Mouse (Mus musculus): ENCODE data around the gene Hmgn2. TPM values are rescaled to one million over a fixed set of nuclear protein-coding genes. Genes with fewer than 3 reads are reported as not detected.

Hmgn2 gene
- polyA plus RNA-seq (2015; fragmentation: Nextera tagmentation; extraction: Ambion mirVana): 2,436 and 2,511 TPM in 2 replicates

- Histone ChIP-seq H3K27me3 (ENCODE audit: insufficient read depth, low read length) (no peaks in the 10 kb centered on the region), H3K27ac (ENCODE audit: low read length) (peak within 1 kb of the TSS; percentile 99), H3K9me3 (ENCODE audit: low read length) (no peaks in the 10 kb centered on the region), H3K9ac (replicated peaks; ENCODE audit: low read length) (peak within 1 kb of the TSS; percentile 98), H3K4me2 (replicated peaks; ENCODE audit: low read depth, low read length) (peak within 1 kb of the TSS; percentile 84), H3K4me3 (ENCODE audit: low read length) (peak within 1 kb of the TSS; percentile 75), H3K4me1 (ENCODE audit: insufficient read depth, low read length) (peaks cover 32% of the 10 kb centered on the region), H3K36me3 (ENCODE audit: insufficient read depth, low read length) (peaks cover 33% of the 10 kb centered on the region)
- ATAC-seq (ENCODE audit: low FRiP score, low TSS enrichment): peak; percentile 79
- under 1% methylated on average over 42 of the region's 42 CpGs for WGBS
Observed at GRCm38 (mm10) chr4:133968150-133968921, at the start of gene Hmgn2. TSS of gene Hmgn2 (minus strand) at chr4:133968650.

GRCm38 (mm10) chr4:134017201-134017865, 48.9 kb upstream of the Hmgn2 start:
- Histone ChIP-seq H3K4me1 (ENCODE audit: insufficient read depth, low read length) (peaks cover 35% of the 10 kb centered on the region), H3K9me3 (ENCODE audit: low read length) (no peaks in the 10 kb centered on the region), H3K4me2 (replicated peaks; ENCODE audit: low read depth, low read length) (peak overlapping the region; percentile 40), H3K4me3 (ENCODE audit: low read length) (peak overlapping the region; percentile 26), H3K36me3 (ENCODE audit: insufficient read depth, low read length) (no peaks in the 10 kb centered on the region), H3K9ac (replicated peaks; ENCODE audit: low read length) (no peak overlapping the region), H3K27ac (ENCODE audit: low read length) (no peak overlapping the region), H3K27me3 (ENCODE audit: insufficient read depth, low read length) (peaks cover 36% of the 10 kb centered on the region)
- ATAC-seq (ENCODE audit: low FRiP score, low TSS enrichment): 0 out of 2 replicates have a peak, but pooled peaks have one; percentile 35
- 2% methylated on average over 21 of the region's 21 CpGs for WGBS

GRCm38 (mm10) chr4:134016767-134017166, 48.3 kb upstream of the Hmgn2 start:
- Histone ChIP-seq H3K4me2 (replicated peaks; ENCODE audit: low read depth, low read length) (no peak overlapping the region), H3K9ac (replicated peaks; ENCODE audit: low read length) (no peak overlapping the region), H3K9me3 (ENCODE audit: low read length) (no peaks in the 10 kb centered on the region), H3K4me3 (ENCODE audit: low read length) (no peak overlapping the region), H3K27me3 (ENCODE audit: insufficient read depth, low read length) (peaks cover 36% of the 10 kb centered on the region), H3K36me3 (ENCODE audit: insufficient read depth, low read length) (no peaks in the 10 kb centered on the region), H3K4me1 (ENCODE audit: insufficient read depth, low read length) (peaks cover 40% of the 10 kb centered on the region), H3K27ac (ENCODE audit: low read length) (no peak overlapping the region)
- WGBS: 4% methylated on average over 8 of the region's 8 CpGs
- no peak for ATAC-seq (ENCODE audit: low FRiP score, low TSS enrichment)

- ATAC-seq (ENCODE audit: low FRiP score, low TSS enrichment): no peak
- WGBS: 12% methylated on average over 7 of the region's 7 CpGs
Observed at GRCm38 (mm10) chr4:134016208-134016607, 47.8 kb upstream of the Hmgn2 start.

GRCm38 (mm10) chr4:134012858-134013528, 44.5 kb upstream of the Hmgn2 start:
- Histone ChIP-seq H3K4me2 (replicated peaks; ENCODE audit: low read depth, low read length) (no peak overlapping the region), H3K9ac (replicated peaks; ENCODE audit: low read length) (no peak overlapping the region), H3K4me3 (ENCODE audit: low read length) (no peak overlapping the region), H3K27ac (ENCODE audit: low read length) (no peak overlapping the region), H3K4me1 (ENCODE audit: insufficient read depth, low read length) (peaks cover 27% of the 10 kb centered on the region), H3K36me3 (ENCODE audit: insufficient read depth, low read length) (no peaks in the 10 kb centered on the region), H3K9me3 (ENCODE audit: low read length) (no peaks in the 10 kb centered on the region), H3K27me3 (ENCODE audit: insufficient read depth, low read length) (peaks cover 18% of the 10 kb centered on the region)
- 41% methylated on average over 12 of the region's 12 CpGs for WGBS
- ATAC-seq (ENCODE audit: low FRiP score, low TSS enrichment): no peak

More at GRCm38 (mm10) chr4:134016208-134016607, 47.8 kb upstream of the Hmgn2 start:
- peaks cover 42% of the 10 kb centered on the region for H3K4me1 ChIP-seq (ENCODE audit: insufficient read depth, low read length)
- H3K9me3 ChIP-seq (ENCODE audit: low read length): no peaks in the 10 kb centered on the region
- no peak overlapping the region for H3K27ac ChIP-seq (ENCODE audit: low read length)
- no peak overlapping the region for H3K9ac ChIP-seq (replicated peaks; ENCODE audit: low read length)
- no peaks in the 10 kb centered on the region for H3K36me3 ChIP-seq (ENCODE audit: insufficient read depth, low read length)
- no peak overlapping the region for H3K4me3 ChIP-seq (ENCODE audit: low read length)
- H3K4me2 ChIP-seq (replicated peaks; ENCODE audit: low read depth, low read length): no peak overlapping the region
- peaks cover 36% of the 10 kb centered on the region for H3K27me3 ChIP-seq (ENCODE audit: insufficient read depth, low read length)

GRCm38 (mm10) chr4:134011450-134012414, 43.3 kb upstream of the Hmgn2 start:
- 18% methylated on average over 16 of the region's 16 CpGs for WGBS
- H3K36me3 ChIP-seq (ENCODE audit: insufficient read depth, low read length): no peaks in the 10 kb centered on the region
- H3K4me1 ChIP-seq (ENCODE audit: insufficient read depth, low read length): peaks cover 14% of the 10 kb centered on the region
- no peak overlapping the region for H3K4me2 ChIP-seq (replicated peaks; ENCODE audit: low read depth, low read length)
- no peak overlapping the region for H3K9ac ChIP-seq (replicated peaks; ENCODE audit: low read length)
- no peaks in the 10 kb centered on the region for H3K9me3 ChIP-seq (ENCODE audit: low read length)
- 0 out of 2 replicates have a peak overlapping the region, but pooled peaks have one; percentile 49 for H3K27ac ChIP-seq (ENCODE audit: low read length)
- peak; percentile 31; the same call in 1 of the 2 replicates for ATAC-seq (ENCODE audit: low FRiP score, low TSS enrichment)
- peaks cover 5% of the 10 kb centered on the region for H3K27me3 ChIP-seq (ENCODE audit: insufficient read depth, low read length)
- no peak overlapping the region for H3K4me3 ChIP-seq (ENCODE audit: low read length)

GRCm38 (mm10) chr4:134009709-134010108, 41.3 kb upstream of the Hmgn2 start:
- no peak for ATAC-seq (ENCODE audit: low FRiP score, low TSS enrichment)
- Histone ChIP-seq H3K9ac (replicated peaks; ENCODE audit: low read length) (no peak overlapping the region), H3K4me1 (ENCODE audit: insufficient read depth, low read length) (peaks cover 8% of the 10 kb centered on the region; the same call in 1 of the 2 replicates), H3K4me3 (ENCODE audit: low read length) (no peak overlapping the region), H3K4me2 (replicated peaks; ENCODE audit: low read depth, low read length) (no peak overlapping the region), H3K27ac (ENCODE audit: low read length) (no peak overlapping the region), H3K9me3 (ENCODE audit: low read length) (no peaks in the 10 kb centered on the region), H3K36me3 (ENCODE audit: insufficient read depth, low read length) (no peaks in the 10 kb centered on the region), H3K27me3 (ENCODE audit: insufficient read depth, low read length) (no peaks in the 10 kb centered on the region)
- WGBS: 60% methylated on average over 6 of the region's 6 CpGs

GRCm38 (mm10) chr4:134006845-134007244, 38.4 kb upstream of the Hmgn2 start:
- no peaks in the 10 kb centered on the region for H3K27me3 ChIP-seq (ENCODE audit: insufficient read depth, low read length)
- peaks cover 3% of the 10 kb centered on the region; the same call in 1 of the 2 replicates for H3K4me1 ChIP-seq (ENCODE audit: insufficient read depth, low read length)
- H3K4me2 ChIP-seq (replicated peaks; ENCODE audit: low read depth, low read length): no peak overlapping the region
- no peak overlapping the region for H3K9ac ChIP-seq (replicated peaks; ENCODE audit: low read length)
- no peak overlapping the region for H3K27ac ChIP-seq (ENCODE audit: low read length)
- no peaks in the 10 kb centered on the region for H3K9me3 ChIP-seq (ENCODE audit: low read length)
- no peak for ATAC-seq (ENCODE audit: low FRiP score, low TSS enrichment)
- WGBS: 91% methylated on average over 3 of the region's 3 CpGs
- no peaks in the 10 kb centered on the region for H3K36me3 ChIP-seq (ENCODE audit: insufficient read depth, low read length)
- H3K4me3 ChIP-seq (ENCODE audit: low read length): no peak overlapping the region
